Mouse (Mus musculus) heart, postnatal 0 days (tissue): ENCODE data around the gene Hdac10.

ENCODE experiments used
- CTCF ChIP-seq: IDR thresholded peaks from 2 replicates; pipeline ENCODE4 v1.5.1; 2016; ENCODE audit warnings: antibody characterized with exemption, control low read depth, low read depth
- EP300 ChIP-seq: IDR thresholded peaks from 2 replicates; pipeline ENCODE4 v1.6.1; 2016; ENCODE audit warnings: antibody characterized with exemption, low read depth

DNA sequence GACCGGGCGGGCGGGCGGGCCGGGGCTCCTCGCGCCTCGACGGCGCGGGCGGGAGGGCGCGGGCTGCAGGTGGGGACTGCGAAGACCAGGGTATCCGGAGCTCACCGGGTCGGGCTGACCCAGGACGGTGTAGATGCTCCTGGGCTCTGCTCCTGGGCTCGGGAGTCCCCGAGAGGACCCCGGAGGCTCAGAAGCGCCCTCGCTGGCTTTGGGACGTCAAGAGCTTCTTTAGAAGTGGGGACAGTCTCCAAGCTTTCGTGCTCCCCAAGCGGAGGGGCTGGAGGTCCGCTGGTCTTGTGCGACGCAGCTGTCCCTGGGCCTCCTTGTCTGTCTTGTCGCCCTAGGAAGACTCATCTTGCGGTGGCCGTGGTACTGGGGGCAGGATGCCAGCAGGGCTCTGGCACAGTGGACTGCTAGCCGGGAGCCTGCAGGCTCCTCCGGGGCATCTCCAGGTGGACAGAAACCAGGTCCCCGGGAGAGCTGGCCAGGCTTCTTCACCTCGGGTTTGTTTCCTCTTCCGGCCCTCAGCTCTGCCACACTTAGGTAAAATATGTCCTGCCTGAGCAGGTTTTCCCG, 52.3 kb downstream of the Hdac10 start:
- TF ChIP-seq CTCF (no peak), EP300 (no peak)
